Mouse (Mus musculus) C2C12 (cell line): Measurements from ENCODE around the gene Shank3.

Experiments
- CTCF ChIP-seq: IDR thresholded peaks from one replicate; pipeline ENCODE4 v1.5.1; 2011; ENCODE audit not compliant: control insufficient read depth, insufficient read depth, insufficient read length
- MAX ChIP-seq: IDR thresholded peaks from one replicate; pipeline ENCODE4 v1.6.1; 2011; ENCODE audit warnings: mild to moderate bottlenecking, control low read depth
- MYOD1 ChIP-seq: IDR thresholded peaks from one replicate; pipeline ENCODE4 v1.6.1; 2011; ENCODE audit warnings: low read depth; ENCODE audit not compliant: control insufficient read depth, insufficient read length
- USF1 ChIP-seq: IDR thresholded peaks from one replicate; pipeline ENCODE4 v1.6.1; 2011; ENCODE audit warnings: low read depth, mild to moderate bottlenecking, control low read depth, moderate library complexity

DNA sequence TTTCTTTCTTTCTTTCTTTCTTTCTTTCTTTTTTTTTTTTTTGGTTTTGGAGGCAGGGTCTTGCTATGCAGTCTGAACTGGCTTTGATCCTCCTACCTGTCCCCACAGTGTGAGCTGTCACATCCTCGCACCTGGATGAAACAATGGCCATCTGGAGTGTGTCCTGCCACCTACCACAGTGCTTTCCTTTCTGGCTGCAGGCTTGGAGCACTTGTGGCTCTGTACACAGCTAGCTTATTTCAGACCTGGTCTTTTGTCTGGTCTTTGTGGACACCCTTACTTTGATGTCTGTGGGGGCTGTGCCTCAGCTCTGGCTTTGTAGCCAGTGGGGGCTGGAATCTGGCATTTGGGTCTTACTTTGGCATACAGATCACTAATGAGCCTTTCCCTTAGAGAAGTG lies 52.3 kb downstream of the Shank3 start:
- TF ChIP-seq CTCF (no peak), MYOD1 (no peak), MAX (no peak), USF1 (no peak)
